Mouse (Mus musculus) layer of hippocampus, postnatal 25 days (tissue): ENCODE results near the gene Gzmg. TPM values are rescaled to one million over a fixed set of nuclear protein-coding genes. Genes with fewer than 3 reads are reported as not detected.
"Not testable (repeated sequence)": the region's sequence is repeated elsewhere in the genome, so short reads cannot be mapped to it uniquely, and the experiment has no call there.

Experiments used
- DNase-seq, 2 experiments: peaks; one replicate each; pipeline ENCODE4 v3.0.0; 2022; ENCODE audit warnings: mixed read lengths in 2 of 2, low spot score in 1 of 2; ENCODE audit errors: extremely low spot score in 1 of 2
- total RNA-seq, 2 experiments: library from RNA; stranded (reverse); gene quantifications; 2 replicates each; pipeline ENCODE4 v1.2.3; 2021

Gene Gzmg
- total RNA-seq, result not detected

DNA sequence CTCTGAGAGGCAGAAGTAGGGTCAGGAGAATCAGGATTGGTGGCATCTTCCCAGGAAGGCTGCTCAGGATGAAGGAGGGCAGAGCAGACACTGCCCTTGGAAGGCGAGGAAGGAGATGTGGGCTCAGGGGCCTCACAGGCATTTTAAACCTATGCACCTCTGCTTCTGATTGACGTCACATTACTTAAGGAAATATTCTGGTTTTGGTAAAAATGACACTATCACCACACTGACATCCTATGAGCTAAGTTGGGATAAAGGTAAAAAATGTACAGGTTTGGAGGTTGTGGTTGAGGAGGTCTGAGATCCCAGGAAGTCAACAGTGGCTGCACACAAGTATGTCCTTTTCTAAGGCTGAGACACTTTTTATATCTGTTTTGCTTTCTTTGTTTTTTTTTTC lies at the start of gene Gzmg:
Gzmg (minus strand) TSS at position 101 of the 400 bp plus-strand sequence.
- not testable (repeated sequence) for DNase-seq

DNA sequence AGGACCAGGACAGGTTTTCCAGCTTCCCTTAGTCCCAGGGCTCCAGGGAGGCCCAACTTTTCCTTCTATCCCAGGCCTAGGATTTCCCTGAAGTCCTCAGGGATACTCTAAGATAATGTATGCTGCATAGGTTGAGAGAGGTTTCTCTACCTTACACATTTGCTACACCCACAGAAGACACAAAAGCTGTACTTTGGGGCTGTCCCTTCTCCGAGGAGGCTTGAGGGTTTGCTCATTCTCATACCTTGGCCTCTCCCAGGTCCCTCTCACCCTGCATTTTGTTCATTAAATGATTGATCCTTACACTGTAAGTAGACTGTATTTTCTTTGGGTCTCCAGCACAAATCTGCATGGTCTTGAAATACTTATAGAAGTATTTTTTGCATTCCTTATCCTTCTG lies 46.2 kb upstream of the Gzmg start:
- no peak for DNase-seq

DNA sequence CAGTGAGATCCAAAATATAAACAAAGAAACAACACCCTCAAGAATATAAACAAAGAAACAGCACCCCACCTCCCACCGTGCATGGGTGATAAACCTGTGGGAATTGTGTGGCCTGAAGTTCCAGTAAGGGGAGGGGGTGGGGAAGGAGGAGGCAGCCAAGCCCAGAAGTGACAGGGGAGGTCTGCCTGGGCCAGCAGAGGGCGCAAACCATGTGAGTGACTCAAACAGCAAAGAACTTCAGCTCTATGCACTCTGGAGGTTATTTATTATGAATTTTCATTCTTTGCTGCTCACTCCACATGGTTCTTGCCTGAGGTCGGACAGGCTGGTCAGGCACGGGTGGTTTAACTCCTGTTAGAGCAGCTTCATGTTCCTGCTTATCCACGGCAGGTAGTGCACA lies 45.6 kb upstream of the Gzmg start:
- peak in 1 of 2 experiments; percentile 44 for DNase-seq

DNA sequence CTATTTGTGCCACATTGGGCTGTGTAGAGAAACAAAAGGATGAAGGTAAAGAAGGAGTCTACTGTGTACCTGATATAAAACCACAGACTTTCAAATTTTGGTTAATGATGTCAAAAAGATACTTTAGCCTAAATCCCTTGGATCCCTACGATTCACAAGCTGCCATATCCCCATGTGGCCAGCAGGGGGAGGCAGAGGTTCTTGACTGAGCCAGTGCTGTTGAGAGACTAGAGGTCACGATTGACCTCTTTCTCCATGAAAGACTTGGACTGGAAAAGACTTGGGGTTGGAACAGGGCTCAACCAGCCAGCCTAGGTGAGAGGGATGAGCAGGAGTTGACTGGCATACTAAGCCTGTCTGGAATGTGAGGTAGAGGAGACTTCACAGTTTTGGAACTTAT lies 44.6 kb upstream of the Gzmg start:
- peak; percentile 59 to 87 for DNase-seq

DNA sequence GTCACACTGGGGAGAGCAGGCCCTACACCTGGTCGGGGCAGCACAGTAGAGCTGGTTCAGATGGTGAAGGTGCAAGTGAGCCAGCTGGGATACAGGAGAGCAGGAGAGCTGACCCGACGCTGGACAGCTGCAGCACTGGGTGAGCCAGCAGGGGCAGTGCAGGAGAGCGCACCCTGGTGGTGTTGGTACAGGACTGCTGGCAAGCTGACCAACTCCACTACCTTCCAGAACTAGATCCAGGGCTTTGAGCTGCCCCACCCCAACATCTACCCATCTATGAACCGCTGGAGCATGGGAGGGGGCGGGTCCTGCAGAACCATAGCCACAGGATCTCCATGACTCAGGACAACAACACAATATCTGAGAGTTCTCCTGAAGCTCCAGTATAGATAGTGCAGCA lies 27.6 kb upstream of the Gzmg start:
- no peak for DNase-seq

DNA sequence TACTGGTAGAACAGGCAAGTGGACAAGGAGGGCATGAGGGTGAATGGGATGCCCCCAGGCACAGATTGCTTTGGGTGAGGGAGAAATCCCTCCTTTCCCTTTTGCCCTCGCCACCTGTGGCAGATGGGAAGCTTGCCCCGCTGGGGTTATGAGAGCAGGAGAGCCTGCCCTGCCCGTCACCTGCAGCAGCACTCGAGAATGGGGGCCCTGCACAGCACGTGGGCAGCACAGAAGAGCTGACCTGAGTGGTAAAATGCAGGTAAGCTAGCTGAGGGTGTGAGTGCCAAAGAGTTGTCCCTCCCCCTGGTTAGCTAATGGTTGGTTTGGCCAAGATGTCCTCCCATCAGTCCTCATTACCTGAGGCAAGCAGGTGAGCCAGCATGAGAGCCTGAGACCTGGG lies 27.1 kb upstream of the Gzmg start:
- no peak for DNase-seq

DNA sequence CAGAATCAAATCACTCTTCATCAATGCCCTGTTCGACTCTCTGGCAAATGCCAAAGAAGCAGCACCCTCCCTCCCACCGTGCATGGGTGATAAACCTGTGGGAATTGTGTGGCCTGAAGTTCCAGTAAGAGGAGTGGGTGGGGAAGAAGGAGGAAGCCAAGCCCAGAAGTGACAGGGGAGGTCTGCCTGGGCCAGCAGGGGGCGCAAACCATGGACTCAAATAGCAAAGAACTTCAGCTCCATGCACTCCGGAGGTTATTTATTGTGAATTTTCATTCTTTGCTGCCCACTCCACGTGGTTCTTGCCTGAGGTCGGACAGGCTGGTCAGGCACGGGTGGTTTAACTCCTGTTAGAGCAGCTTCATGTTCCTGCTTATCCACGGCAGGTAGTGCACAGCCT lies 18.3 kb upstream of the Gzmg start:
- DNase-seq, result peak in 1 of 2 experiments; percentile 60

DNA sequence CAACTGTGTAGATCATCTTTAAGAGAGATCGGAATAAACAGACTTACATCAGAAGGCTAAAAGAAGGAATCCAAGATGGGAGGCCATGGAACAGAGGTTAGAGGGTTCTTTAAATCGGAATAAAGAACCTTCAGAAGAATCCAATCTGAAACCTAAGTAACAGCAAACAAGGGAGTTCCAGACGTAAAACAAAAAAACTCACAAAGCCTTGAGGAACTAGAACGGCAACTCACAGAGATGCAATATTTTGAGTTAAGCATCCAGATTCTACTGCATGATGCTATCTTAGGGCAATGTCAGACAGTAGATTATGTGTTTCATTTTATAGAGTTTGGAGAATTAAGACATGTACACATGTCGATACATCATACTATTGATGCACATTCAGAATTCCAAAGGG lies 15.1 kb upstream of the Gzmg start, which contains the start of gene Gzmn:
Gzmn (minus strand) TSS at position 101 of the 400 bp plus-strand sequence.
- no peak for DNase-seq

DNA sequence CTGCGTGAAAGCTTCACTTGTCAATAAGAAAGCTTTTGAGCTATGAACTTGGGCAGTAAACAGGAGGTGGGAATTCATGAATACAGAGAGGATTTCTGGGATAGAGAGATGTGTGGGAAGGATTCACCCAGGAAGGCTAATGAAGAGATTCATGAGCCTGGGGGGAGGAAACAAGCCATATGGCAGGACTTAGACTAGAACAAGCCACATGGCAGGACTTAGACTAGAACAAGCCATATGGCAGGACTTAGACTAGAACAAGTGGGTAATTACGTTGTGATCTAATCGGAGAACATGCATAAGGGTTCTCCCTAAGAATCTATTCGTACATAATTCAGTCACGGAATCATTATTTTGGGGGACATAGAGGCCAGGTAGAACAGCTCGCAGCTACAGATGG lies 14.0 kb upstream of the Gzmg start:
- no peak for DNase-seq

DNA sequence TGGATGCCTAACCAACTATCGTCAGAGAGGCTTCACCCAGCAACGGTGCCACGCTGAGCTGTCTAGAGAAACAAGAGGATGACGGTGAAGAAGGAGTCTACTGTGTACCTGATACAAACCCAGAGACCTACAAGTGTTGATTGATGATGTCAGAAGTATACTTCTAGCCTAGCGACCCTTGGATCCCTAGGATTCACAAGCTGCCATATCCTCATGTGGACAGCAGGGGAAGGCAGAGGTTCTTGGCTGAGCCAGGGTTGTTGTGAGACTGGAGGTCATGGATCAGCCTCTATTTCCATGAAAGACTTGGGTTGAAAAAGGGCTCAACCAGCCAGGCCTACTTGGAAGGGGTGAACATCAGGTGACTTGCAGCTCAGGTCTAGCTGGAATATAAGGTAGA lies 13.4 kb upstream of the Gzmg start:
- no peak for DNase-seq

DNA sequence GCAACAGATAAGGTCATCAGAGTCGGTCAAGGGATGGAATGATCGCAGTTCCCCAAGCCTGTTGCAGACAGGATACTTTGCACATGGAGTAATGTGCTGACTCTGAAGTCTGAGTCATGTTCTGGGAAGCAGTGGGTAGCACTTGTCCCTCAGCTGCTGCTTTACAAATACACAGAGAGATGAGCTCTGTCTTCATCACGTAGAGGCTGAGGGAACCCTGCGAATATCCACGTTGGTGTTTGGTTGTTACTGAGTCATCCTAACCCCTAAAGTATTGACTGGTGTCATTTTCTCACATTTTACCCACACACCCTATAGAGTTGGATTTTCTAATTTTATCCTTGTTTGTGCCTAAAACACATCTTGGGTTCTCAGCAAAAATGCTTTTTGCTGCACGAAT lies 8.6 kb upstream of the Gzmg start:
- no peak for DNase-seq

DNA sequence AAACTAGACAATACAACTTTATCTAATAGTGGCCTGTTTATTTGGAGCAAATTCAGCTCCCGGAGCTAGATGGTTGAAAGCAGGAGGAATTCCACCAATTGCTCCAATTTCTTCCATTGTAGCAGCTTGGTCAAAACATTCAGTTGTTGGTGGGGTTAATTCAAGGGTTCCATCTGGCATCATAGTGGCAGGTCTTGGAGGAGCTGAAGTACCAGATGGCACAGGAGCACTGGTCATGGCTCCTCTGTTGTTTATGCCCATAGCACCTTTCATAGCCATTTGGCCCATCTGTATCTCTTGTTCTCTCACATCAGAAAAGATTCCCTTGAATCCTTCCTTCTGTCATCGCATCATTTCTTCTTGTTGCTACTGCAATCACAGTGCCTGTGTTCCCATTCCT lies 2.7 kb upstream of the Gzmg start:
- no peak for DNase-seq

DNA sequence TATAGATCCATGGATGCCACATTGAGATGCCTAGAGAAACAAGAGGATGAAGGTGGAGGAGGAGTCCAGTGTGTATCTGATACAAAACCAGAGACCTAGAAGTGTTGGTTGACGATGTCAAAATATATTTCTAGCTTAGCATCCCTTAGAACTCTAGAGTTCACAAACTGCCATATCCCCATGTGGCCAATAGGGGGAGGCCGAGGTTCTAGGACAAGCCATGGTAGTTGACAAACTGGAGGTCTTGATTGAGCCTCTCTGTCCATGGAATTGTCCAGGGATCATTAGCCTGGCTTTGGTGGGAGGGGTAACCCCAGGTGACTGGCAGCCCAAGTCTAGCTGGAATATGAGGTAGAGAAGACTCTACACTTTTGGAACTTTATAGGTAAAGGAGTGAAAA lies 4.0 kb downstream of the Gzmg start:
- no peak for DNase-seq

DNA sequence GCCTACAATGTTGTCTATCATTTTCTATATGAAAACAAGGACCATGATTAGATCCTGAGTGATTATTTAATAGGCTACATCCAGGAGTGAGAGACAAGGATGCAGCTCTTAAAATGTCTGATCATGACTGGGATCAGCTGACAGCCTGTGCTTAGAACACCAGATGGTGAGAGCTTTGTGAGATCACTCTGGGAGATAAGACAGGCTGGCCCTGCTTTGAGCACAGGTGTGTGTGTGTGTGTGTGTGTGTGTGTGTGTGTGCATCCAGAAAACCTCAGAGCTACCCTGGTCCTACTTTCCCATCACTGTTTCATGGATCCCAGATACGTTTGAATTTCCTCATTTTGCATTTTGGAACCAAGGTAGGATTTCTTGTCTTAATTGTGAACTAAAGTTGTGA lies 25.7 kb downstream of the Gzmg start:
- DNase-seq, result not testable (repeated sequence)

DNA sequence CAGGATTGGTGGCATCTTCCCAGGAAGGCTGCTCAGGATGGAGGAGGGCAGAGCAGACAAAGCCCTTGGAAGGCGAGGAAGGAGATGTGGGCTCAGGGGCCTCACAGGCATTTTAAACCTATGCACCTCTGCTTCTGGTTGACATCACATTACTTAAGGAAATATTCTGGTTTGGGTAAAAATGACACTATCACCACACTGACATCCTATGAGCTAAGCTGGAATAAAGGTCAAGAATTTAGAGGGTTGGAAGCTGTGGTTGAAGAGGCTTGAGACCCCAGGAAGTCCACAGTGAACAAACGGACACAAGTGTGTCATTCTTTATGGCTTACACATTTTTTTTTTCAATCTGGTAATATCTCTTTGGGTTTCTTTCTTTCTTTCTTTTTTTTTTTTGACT lies 26.9 kb downstream of the Gzmg start, which contains the start of gene Gzmd:
Gzmd (minus strand) TSS at position 101 of the 400 bp plus-strand sequence.
- DNase-seq, result not testable (repeated sequence)

DNA sequence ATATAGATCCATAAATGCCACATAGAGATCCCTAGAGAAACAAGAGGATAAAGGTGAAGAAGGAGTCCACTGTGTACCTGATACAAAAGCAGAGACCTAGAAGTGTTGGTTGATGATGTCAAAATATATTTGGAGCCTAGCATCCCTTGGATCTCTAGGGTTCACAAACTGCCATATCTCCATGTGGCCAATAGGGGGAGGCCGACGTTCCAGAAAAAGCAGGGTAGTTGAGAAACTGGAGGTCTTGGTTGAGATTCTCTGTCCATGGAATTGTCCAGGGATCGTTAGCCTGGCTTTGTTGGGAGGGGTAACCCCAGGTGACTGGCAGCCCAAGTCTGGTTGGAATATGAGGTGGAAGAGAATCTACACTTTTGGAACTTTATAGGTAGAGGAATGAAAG lies 31.0 kb downstream of the Gzmg start:
- no peak for DNase-seq

DNA sequence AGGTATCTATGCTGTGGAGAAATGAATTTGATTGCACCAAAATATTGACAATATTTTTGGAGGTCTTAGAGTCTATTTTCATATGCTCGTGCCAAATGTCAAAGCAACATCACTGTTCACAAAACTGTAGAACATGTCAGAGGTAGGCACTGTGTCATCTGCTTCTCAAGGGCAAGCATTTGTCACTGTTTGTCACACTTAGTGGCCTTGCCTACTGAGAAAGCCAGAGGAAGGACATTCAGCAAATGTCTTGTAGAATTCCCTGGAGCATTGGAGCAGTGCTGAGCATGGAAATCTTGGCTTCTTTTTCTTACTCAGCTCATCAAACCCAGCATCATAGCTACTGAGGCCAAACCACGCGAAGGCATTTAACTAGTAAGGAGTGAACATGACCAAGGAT lies 35.9 kb downstream of the Gzmg start:
- DNase-seq, result no peak

DNA sequence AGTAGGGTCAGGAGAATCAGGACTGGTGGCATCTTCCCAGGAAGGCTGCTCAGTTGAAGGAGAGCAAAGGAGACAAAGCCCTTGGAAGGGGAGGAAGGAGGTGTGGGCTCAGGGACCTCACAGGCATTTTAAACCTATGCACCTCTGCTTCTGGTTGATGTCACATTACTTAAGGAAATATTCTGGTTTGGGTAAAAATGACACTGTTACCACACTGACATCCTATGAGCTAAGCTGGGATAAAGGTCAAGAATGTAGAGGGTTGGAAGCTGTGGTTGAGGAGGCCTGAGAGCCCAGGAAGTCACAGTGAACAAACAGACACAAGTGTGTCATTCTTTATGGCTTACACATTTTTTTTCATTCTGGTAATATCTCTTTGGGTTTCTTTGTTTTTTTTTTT lies 38.9 kb downstream of the Gzmg start, which contains the start of gene Gzme:
Gzme (minus strand) TSS at position 101 of the 400 bp plus-strand sequence.
- no peak for DNase-seq

DNA sequence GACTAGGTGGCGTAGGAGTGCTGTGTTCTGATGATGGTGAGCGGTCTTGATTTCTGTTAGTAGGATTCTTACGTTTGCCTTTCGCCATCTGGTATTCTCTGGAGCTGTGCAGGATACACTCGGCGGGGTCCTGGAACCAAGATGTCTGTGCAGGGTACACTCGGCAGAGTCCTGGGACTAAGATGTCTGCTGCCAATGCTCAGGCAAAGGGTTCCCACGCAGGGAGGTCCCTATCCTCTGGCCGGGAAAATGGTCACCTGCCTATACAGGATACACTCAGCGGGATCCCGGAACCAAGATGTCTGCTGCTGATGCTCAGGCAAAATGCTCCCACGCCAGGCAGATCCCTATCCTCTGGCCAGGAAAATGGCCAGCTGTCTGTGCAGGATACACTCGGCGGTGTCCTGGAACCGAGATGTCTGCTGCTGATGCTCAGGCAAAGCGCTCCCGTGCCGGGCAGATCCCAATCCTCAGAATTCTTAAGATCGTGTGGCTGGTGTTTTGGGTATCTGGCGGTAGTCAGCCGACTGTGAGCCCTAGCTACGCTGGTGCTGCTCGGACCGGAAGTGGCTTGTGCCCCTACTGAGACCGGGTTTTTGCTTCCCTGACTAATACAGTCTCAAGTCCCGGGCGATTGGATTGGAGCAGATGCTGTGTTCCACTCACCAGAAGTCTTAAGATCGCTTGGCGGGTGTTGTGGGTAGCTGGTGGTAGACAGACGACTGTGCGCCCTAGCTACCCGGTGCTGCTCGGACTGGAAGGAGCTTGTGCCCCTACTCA lies 43.7 kb downstream of the Gzmg start:
- DNase-seq, result not testable (repeated sequence)
